Mouse (Mus musculus) heart, embryonic 12.5 days (tissue): ENCODE measurements at regions not wholly inside any gene's neighbourhood (a gene's known extent, or its start where the extent isn't known, plus 50 kb on each side); places are given as distances from the start of the nearest gene placed in this dataset.

Experiments
- ATAC-seq: fragments of 200-750 bp; cut with Nextera tagmentation; 2 replicates; pipeline ENCODE4 v1.8.0; 2017; ENCODE audit warnings: moderate TSS enrichment, moderate library complexity; ENCODE audit not compliant: insufficient number of reproducible peaks, low FRiP score
- H3K27ac ChIP-seq: fragments of 300-500 bp; sonication (generic); 2 replicates; pipeline ENCODE4 v1.5.1; 2016; ENCODE audit warnings: mild to moderate bottlenecking, moderate library complexity; ENCODE audit not compliant: poor library complexity, severe bottlenecking
- H3K27me3 ChIP-seq: fragments of 300-500 bp; sonication (generic); replicated peaks from 2 replicates; pipeline ENCODE4 v1.6.1; 2016; ENCODE audit warnings: mild to moderate bottlenecking, moderate library complexity
- H3K36me3 ChIP-seq: fragments of 300-500 bp; sonication (generic); 2 replicates; pipeline ENCODE4 v1.6.1; 2016; ENCODE audit warnings: mild to moderate bottlenecking, moderate library complexity
- H3K4me1 ChIP-seq: fragments of 300-500 bp; sonication (generic); replicated peaks from 2 replicates; pipeline ENCODE4 v1.6.1; 2016; ENCODE audit warnings: mild to moderate bottlenecking
- H3K4me2 ChIP-seq: fragments of 300-500 bp; sonication (generic); 2 replicates; pipeline ENCODE4 v1.6.1; 2016; ENCODE audit warnings: mild to moderate bottlenecking, moderate library complexity
- H3K4me3 ChIP-seq: fragments of 300-500 bp; sonication (generic); 2 replicates; pipeline ENCODE4 v1.5.1; 2016; ENCODE audit warnings: mild to moderate bottlenecking
- H3K9ac ChIP-seq: fragments of 300-500 bp; sonication (generic); 2 replicates; pipeline ENCODE4 v1.6.1; 2016; ENCODE audit warnings: mild to moderate bottlenecking, moderate library complexity
- H3K9me3 ChIP-seq: fragments of 300-500 bp; sonication (generic); replicated peaks from 2 replicates; pipeline ENCODE4 v1.6.1; 2016; ENCODE audit warnings: mild to moderate bottlenecking, moderate library complexity
- WGBS: fragments of 180-500 bp; shearing (Covaris S2); methylation state at CpG from one replicate; pipeline ENCODE4 v1.1.7; 2016; 5-methylcytosine and 5-hydroxymethylcytosine counted together

- no peak overlapping the region for H3K4me2 ChIP-seq
- no peaks in the 10 kb centered on the region for H3K36me3 ChIP-seq
- H3K27me3 ChIP-seq: no peaks in the 10 kb centered on the region
- no peak overlapping the region for H3K27ac ChIP-seq
- no peak overlapping the region for H3K9ac ChIP-seq
- no peak for ATAC-seq
- no peak overlapping the region for H3K4me3 ChIP-seq
- H3K4me1 ChIP-seq: no peaks in the 10 kb centered on the region
- H3K9me3 ChIP-seq: no peaks in the 10 kb centered on the region
- 69% methylated on average over 11 of the region's 11 CpGs for WGBS
Observed at GRCm38 (mm10) chr5:102373972-102374755, 107.0 kb upstream of the Arhgap24 start.

- no peak overlapping the region for H3K4me3 ChIP-seq
- no peaks in the 10 kb centered on the region for H3K9me3 ChIP-seq
- 70% methylated on average over 2 of the region's 2 CpGs for WGBS
- no peak overlapping the region for H3K9ac ChIP-seq
- H3K27ac ChIP-seq: no peak overlapping the region
- no peaks in the 10 kb centered on the region for H3K36me3 ChIP-seq
- no peaks in the 10 kb centered on the region for H3K27me3 ChIP-seq
- H3K4me2 ChIP-seq: no peak overlapping the region
- ATAC-seq: no peak
- no peaks in the 10 kb centered on the region for H3K4me1 ChIP-seq
Observed at GRCm38 (mm10) chr5:102375339-102375738, 105.9 kb upstream of the Arhgap24 start.

GRCm38 (mm10) chr5:102393941-102394340 is 87.2 kb upstream of the Arhgap24 start:
- Histone ChIP-seq H3K27ac (no peak overlapping the region), H3K36me3 (no peaks in the 10 kb centered on the region), H3K9me3 (no peaks in the 10 kb centered on the region), H3K4me3 (no peak overlapping the region), H3K4me2 (no peak overlapping the region), H3K9ac (no peak overlapping the region), H3K27me3 (no peaks in the 10 kb centered on the region), H3K4me1 (no peaks in the 10 kb centered on the region)
- ATAC-seq: no peak
- 68% methylated on average over 3 of the region's 3 CpGs for WGBS

- no peak overlapping the region for H3K27ac ChIP-seq
- ATAC-seq: no peak
- no peaks in the 10 kb centered on the region for H3K36me3 ChIP-seq
- no peak overlapping the region for H3K4me3 ChIP-seq
- WGBS: 65% methylated on average over 11 of the region's 11 CpGs
- no peak overlapping the region for H3K9ac ChIP-seq
- no peaks in the 10 kb centered on the region for H3K27me3 ChIP-seq
- H3K4me1 ChIP-seq: no peaks in the 10 kb centered on the region
- no peaks in the 10 kb centered on the region for H3K9me3 ChIP-seq
- no peak overlapping the region for H3K4me2 ChIP-seq
Observed at GRCm38 (mm10) chr5:102395608-102396146, 85.5 kb upstream of the Arhgap24 start.

GRCm38 (mm10) chr5:102399006-102399405 is 82.2 kb upstream of the Arhgap24 start:
- H3K4me2 ChIP-seq: no peak overlapping the region
- no peaks in the 10 kb centered on the region for H3K9me3 ChIP-seq
- no peak overlapping the region for H3K27ac ChIP-seq
- ATAC-seq: no peak
- H3K27me3 ChIP-seq: no peaks in the 10 kb centered on the region
- H3K36me3 ChIP-seq: no peaks in the 10 kb centered on the region
- H3K4me1 ChIP-seq: no peaks in the 10 kb centered on the region
- no peak overlapping the region for H3K9ac ChIP-seq
- WGBS: 74% methylated on average over 4 of the region's 4 CpGs
- H3K4me3 ChIP-seq: no peak overlapping the region

- Histone ChIP-seq H3K4me1 (no peaks in the 10 kb centered on the region), H3K27me3 (no peaks in the 10 kb centered on the region), H3K4me3 (no peak overlapping the region), H3K27ac (no peak overlapping the region), H3K36me3 (no peaks in the 10 kb centered on the region), H3K4me2 (no peak overlapping the region), H3K9me3 (no peaks in the 10 kb centered on the region), H3K9ac (no peak overlapping the region)
- 73% methylated on average over 5 of the region's 5 CpGs for WGBS
- no peak for ATAC-seq
Observed at GRCm38 (mm10) chr5:102417642-102418041, 63.5 kb upstream of the Arhgap24 start.

GRCm38 (mm10) chr5:102419089-102419488 is 62.1 kb upstream of the Arhgap24 start:
- no peaks in the 10 kb centered on the region for H3K4me1 ChIP-seq
- H3K9me3 ChIP-seq: no peaks in the 10 kb centered on the region
- H3K9ac ChIP-seq: no peak overlapping the region
- no peak overlapping the region for H3K4me3 ChIP-seq
- H3K27me3 ChIP-seq: no peaks in the 10 kb centered on the region
- H3K4me2 ChIP-seq: no peak overlapping the region
- ATAC-seq: no peak
- H3K36me3 ChIP-seq: no peaks in the 10 kb centered on the region
- WGBS: 35% methylated on average over 1 of the region's 1 CpGs
- H3K27ac ChIP-seq: no peak overlapping the region

GRCm38 (mm10) chr5:102424636-102425242 is 56.5 kb upstream of the Arhgap24 start:
- ATAC-seq: no peak
- H3K9me3 ChIP-seq: no peaks in the 10 kb centered on the region
- no peak overlapping the region for H3K27ac ChIP-seq
- H3K4me2 ChIP-seq: no peak overlapping the region
- H3K4me1 ChIP-seq: no peaks in the 10 kb centered on the region
- no peak overlapping the region for H3K9ac ChIP-seq
- no peak overlapping the region for H3K4me3 ChIP-seq
- no peaks in the 10 kb centered on the region for H3K27me3 ChIP-seq
- no peaks in the 10 kb centered on the region for H3K36me3 ChIP-seq
- WGBS: 80% methylated on average over 16 of the region's 16 CpGs

- Histone ChIP-seq H3K36me3 (no peaks in the 10 kb centered on the region), H3K9ac (no peak overlapping the region), H3K4me1 (no peaks in the 10 kb centered on the region), H3K27me3 (no peaks in the 10 kb centered on the region), H3K9me3 (no peaks in the 10 kb centered on the region), H3K27ac (no peak overlapping the region), H3K4me3 (no peak overlapping the region), H3K4me2 (no peak overlapping the region)
- no peak for ATAC-seq
- 71% methylated on average over 3 of the region's 3 CpGs for WGBS
Observed at GRCm38 (mm10) chr5:102428310-102428709, 52.9 kb upstream of the Arhgap24 start.
